Mouse (Mus musculus): ENCODE results near the gene Gm1113.

Gene Gm1113

GRCm38 (mm10) chr9:35529141-35529540, 11.1 kb upstream of the Gm1113 start:
- DNase-seq (ENCODE audit: extremely low spot score, low read depth, low spot score): no peak

GRCm38 (mm10) chr9:35523941-35524411, 5.9 kb upstream of the Gm1113 start:
- no peak for DNase-seq (ENCODE audit: extremely low spot score, low read depth, low spot score)

GRCm38 (mm10) chr9:35523541-35523940, 5.5 kb upstream of the Gm1113 start:
- DNase-seq (ENCODE audit: extremely low spot score, low read depth, low spot score): no peak

- no peak for DNase-seq (ENCODE audit: extremely low spot score, low read depth, low spot score)
Observed at GRCm38 (mm10) chr9:35522821-35523515, 4.9 kb upstream of the Gm1113 start.

GRCm38 (mm10) chr9:35522241-35522640, 4.2 kb upstream of the Gm1113 start:
- no peak for DNase-seq (ENCODE audit: extremely low spot score, low read depth, low spot score)

GRCm38 (mm10) chr9:35520631-35521348, 2.7 kb upstream of the Gm1113 start:
- DNase-seq (ENCODE audit: extremely low spot score, low read depth, low spot score): no peak

GRCm38 (mm10) chr9:35516711-35517110, 1.4 kb downstream of the Gm1113 start:
- DNase-seq (ENCODE audit: extremely low spot score, low read depth, low spot score): no peak

- DNase-seq (ENCODE audit: extremely low spot score, low read depth, low spot score): no peak
Observed at GRCm38 (mm10) chr9:35516182-35516581, 1.9 kb downstream of the Gm1113 start.

- DNase-seq (ENCODE audit: extremely low spot score, low read depth, low spot score): no peak
Observed at GRCm38 (mm10) chr9:35513900-35514299, 4.2 kb downstream of the Gm1113 start.

- DNase-seq (ENCODE audit: extremely low spot score, low read depth, low spot score): no peak
Observed at GRCm38 (mm10) chr9:35508234-35508633, 9.8 kb downstream of the Gm1113 start.

GRCm38 (mm10) chr9:35502361-35503000, 15.6 kb downstream of the Gm1113 start:
- DNase-seq (ENCODE audit: extremely low spot score, low read depth, low spot score): no peak

- DNase-seq (ENCODE audit: extremely low spot score, low read depth, low spot score): no peak
Observed at GRCm38 (mm10) chr9:35499946-35500345, 18.1 kb downstream of the Gm1113 start.

GRCm38 (mm10) chr9:35495471-35495870, 22.6 kb downstream of the Gm1113 start:
- no peak for DNase-seq (ENCODE audit: extremely low spot score, low read depth, low spot score)

- no peak for DNase-seq (ENCODE audit: extremely low spot score, low read depth, low spot score)
Observed at GRCm38 (mm10) chr9:35494937-35495336, 23.1 kb downstream of the Gm1113 start.

GRCm38 (mm10) chr9:35493733-35494092, 24.4 kb downstream of the Gm1113 start:
- peak; percentile 20 for DNase-seq (ENCODE audit: extremely low spot score, low read depth, low spot score)

GRCm38 (mm10) chr9:35493033-35493732, 24.9 kb downstream of the Gm1113 start:
- DNase-seq (ENCODE audit: extremely low spot score, low read depth, low spot score): peak; percentile 22

- no peak for DNase-seq (ENCODE audit: extremely low spot score, low read depth, low spot score)
Observed at GRCm38 (mm10) chr9:35491109-35491866, 26.8 kb downstream of the Gm1113 start.

GRCm38 (mm10) chr9:35488496-35488895, 29.6 kb downstream of the Gm1113 start:
- no peak for DNase-seq (ENCODE audit: extremely low spot score, low read depth, low spot score)

- DNase-seq (ENCODE audit: extremely low spot score, low read depth, low spot score): no peak
Observed at GRCm38 (mm10) chr9:35486616-35487015, 31.5 kb downstream of the Gm1113 start.

- no peak for DNase-seq (ENCODE audit: extremely low spot score, low read depth, low spot score)
Observed at GRCm38 (mm10) chr9:35483949-35484348, 34.1 kb downstream of the Gm1113 start.

All from hindlimb bud, embryonic 11.5 days (tissue).